Mouse (Mus musculus) megakaryocyte, embryonic 14.5 days (primary cell): Measurements from ENCODE around the gene Bloc1s3. TPM values are rescaled to one million over a fixed set of nuclear protein-coding genes. Genes with fewer than 3 reads are reported as not detected.
"Not testable (repeated sequence)": the region's sequence is repeated elsewhere in the genome, so short reads cannot be mapped to it uniquely, and the experiment has no call there.

ENCODE experiments used
- H3K27me3 ChIP-seq: replicated peaks from 2 replicates; pipeline ENCODE3; 2012; ENCODE audit warnings: inconsistent platforms
- H3K36me3 ChIP-seq: replicated peaks from 2 replicates; pipeline ENCODE3; 2012; ENCODE audit warnings: low read length, inconsistent platforms, mixed read lengths
- H3K4me1 ChIP-seq: 2 replicates; pipeline ENCODE4 v1.6.1; 2012; ENCODE audit warnings: inconsistent platforms
- H3K4me3 ChIP-seq: replicated peaks from 2 replicates; pipeline ENCODE3; 2012; ENCODE audit warnings: moderate library complexity, mild to moderate bottlenecking, inconsistent platforms
- H3K9me3 ChIP-seq: 2 replicates; pipeline ENCODE4 v1.6.1; 2012; ENCODE audit warnings: inconsistent platforms
- FLI1 ChIP-seq: IDR thresholded peaks from 2 replicates; pipeline ENCODE4 v1.6.1; 2012; ENCODE audit warnings: low read length, inconsistent platforms, mixed read lengths
- GATA1 ChIP-seq: IDR thresholded peaks from 3 replicates; pipeline ENCODE4 v1.6.1; 2012; ENCODE audit warnings: mixed read lengths, low read length, inconsistent platforms, borderline replicate concordance
- polyA plus RNA-seq: library from polyadenylated mRNA; stranded (reverse); fragments of >175 nt; gene quantifications from 2 replicates; pipeline ENCODE4 v1.2.3, GENCODE M21; 2012; ENCODE audit warnings: low replicate concordance; ENCODE audit not compliant: insufficient read depth

Bloc1s3 gene
- polyA plus RNA-seq, 1 experiment: 6.5 TPM

- H3K36me3 ChIP-seq: peaks cover 31% of the 10 kb centered on the region
- peaks cover 2% of the 10 kb centered on the region for H3K9me3 ChIP-seq
- H3K4me3 ChIP-seq: no peak within 1 kb of the TSS
- peaks cover 61% of the 10 kb centered on the region for H3K27me3 ChIP-seq
- peaks cover 58% of the 10 kb centered on the region for H3K4me1 ChIP-seq
- TF ChIP-seq FLI1 (no peak), GATA1 (no peak)
Measured at GRCm38 (mm10) chr7:19517652-19518365, 9.6 kb upstream of the Bloc1s3 start, which contains the start of gene Nkpd1. Nkpd1 (plus strand) TSS chr7:19517838.

DNA sequence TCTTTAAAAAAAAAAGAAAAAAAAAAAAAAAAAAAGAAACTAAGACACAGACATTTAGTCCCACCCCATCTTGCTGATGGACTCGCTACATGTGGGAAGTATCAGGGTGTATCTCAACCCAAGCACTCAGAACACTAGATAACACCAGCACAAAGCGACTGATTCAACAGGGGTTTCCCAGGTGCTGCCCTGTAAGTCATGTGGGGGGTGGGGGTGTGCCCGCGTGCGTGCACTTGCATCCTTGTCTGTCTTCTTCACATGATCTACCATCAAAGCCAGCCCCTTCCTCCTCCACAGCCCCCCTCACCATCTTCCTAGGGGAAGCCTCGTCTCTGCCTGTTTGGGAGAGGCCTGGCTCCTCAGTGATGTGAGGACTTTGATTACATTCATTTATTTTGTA lies 4.2 kb upstream of the Bloc1s3 start:
- H3K36me3 ChIP-seq: peaks cover 53% of the 10 kb centered on the region
- H3K27me3 ChIP-seq: peaks cover 8% of the 10 kb centered on the region
- no peak overlapping the region for H3K4me3 ChIP-seq
- no peak for TF ChIP-seq GATA1
- peaks cover 47% of the 10 kb centered on the region for H3K4me1 ChIP-seq
- H3K9me3 ChIP-seq: no peaks in the 10 kb centered on the region

DNA sequence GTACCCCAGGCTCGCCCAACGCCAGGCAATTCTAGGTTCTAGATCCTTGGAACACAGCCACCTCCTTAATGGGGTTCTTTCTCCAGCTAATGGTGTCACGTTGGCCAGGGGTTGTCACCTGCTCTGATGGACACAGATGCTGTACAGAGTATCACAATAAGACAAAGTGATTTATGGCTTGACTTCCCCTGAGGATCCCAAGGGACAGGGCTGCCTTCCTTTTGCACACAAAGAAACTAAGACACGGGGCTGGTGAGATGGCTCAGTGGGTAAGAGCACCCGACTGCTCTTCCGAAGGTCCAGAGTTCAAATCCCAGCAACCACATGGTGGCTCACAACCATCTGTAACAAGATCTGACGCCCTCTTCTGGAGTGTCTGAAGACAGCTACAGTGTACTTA lies 3.8 kb upstream of the Bloc1s3 start:
- H3K4me3 ChIP-seq, H3K27me3 ChIP-seq, H3K9me3 ChIP-seq: not testable (repeated sequence)
- Histone ChIP-seq H3K36me3 (peaks cover 54% of the 10 kb centered on the region), H3K4me1 (peaks cover 47% of the 10 kb centered on the region)

DNA sequence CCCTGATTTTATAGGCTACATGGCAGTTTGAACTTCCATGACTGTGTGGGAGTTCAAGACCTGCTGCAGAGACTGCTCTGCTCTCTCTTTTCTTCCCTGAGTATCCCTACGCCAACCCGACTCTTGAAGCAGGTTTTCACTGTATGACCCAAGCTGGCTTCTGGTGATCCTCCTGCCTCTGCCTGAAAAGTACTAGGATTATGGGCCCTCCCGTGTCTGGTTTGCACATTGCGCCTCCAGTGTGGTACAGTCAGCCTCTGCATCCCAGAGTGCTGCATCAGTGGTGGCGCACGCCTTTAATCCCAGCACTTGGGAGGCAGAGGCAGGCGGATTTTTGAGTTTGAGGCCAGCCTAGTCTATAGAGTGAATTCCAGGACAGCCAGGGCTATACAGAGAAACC lies 1.6 kb upstream of the Bloc1s3 start:
- H3K9me3 ChIP-seq: no peaks in the 10 kb centered on the region
- H3K4me1 ChIP-seq: peaks cover 62% of the 10 kb centered on the region
- H3K36me3 ChIP-seq: peaks cover 48% of the 10 kb centered on the region
- H3K27me3 ChIP-seq: no peaks in the 10 kb centered on the region
- H3K4me3 ChIP-seq: peak overlapping the region; percentile 98
- no peak for TF ChIP-seq GATA1
- no peak for TF ChIP-seq FLI1

DNA sequence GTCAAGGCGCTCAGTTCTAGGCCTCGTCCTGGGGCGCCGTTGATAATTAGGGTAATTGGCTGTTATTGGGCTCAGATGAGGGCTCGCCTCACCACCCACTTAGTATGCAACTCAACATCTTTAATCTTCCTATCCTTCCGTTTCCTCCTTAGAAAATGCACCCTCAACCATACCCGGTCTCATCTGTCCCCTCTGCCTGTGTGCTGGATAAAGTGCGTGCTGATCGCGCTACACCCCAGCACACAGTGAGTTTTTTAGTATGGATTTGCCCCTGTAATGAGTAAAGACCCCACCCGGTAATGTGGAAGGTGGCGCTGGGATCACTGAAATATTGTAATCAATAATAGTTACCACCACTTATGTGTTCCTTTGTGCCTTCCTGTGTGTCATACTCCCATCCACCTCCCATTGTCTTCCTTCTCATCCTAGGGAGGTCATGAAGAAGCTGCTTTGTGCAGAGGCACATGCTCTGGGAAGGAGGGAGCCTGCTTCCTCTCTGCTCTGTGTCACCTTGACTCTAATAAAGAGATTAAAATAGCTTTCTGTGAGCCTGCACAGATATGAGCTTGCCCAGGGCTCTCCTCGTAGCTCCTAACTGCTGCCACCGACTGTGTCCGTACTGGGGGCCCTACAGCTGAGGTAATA lies 879 bp upstream of the Bloc1s3 start:
- no peaks in the 10 kb centered on the region for H3K9me3 ChIP-seq
- TF ChIP-seq FLI1 (no peak), GATA1 (no peak)
- H3K36me3 ChIP-seq: peaks cover 48% of the 10 kb centered on the region

DNA sequence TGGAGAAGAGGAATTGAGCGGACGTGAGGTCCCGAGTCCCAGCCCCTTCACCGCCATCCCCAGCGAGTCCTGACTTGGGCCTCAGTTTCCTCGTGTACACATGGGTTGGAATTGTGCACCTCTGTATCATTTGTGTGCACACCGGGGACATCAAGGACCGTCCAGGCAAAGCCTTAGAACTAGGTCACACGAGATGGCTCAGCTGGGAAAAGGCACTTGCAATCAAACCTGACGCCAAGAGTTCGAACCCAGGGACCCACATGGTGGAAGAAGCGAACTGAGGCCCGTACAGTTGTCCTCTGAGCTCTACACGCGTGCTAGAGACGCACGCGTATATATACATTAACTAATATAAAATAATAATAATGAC lies 570 bp downstream of the Bloc1s3 start:
- H3K27me3 ChIP-seq: no peaks in the 10 kb centered on the region
- H3K36me3 ChIP-seq: peaks cover 42% of the 10 kb centered on the region
- H3K4me3 ChIP-seq: peak overlapping the region; percentile 98
- TF ChIP-seq FLI1: no peak
- TF ChIP-seq GATA1: no peak
- H3K4me1 ChIP-seq: peaks cover 57% of the 10 kb centered on the region
- H3K9me3 ChIP-seq: no peaks in the 10 kb centered on the region

More for the DNA sequence above, 879 bp upstream of the Bloc1s3 start:
- Histone ChIP-seq H3K4me3 (peak overlapping the region; percentile 98), H3K27me3 (no peaks in the 10 kb centered on the region), H3K4me1 (peaks cover 60% of the 10 kb centered on the region)

- TF ChIP-seq GATA1 (no peak), FLI1 (no peak)
Measured at GRCm38 (mm10) chr7:19506969-19507611, 1.1 kb downstream of the Bloc1s3 start.

DNA sequence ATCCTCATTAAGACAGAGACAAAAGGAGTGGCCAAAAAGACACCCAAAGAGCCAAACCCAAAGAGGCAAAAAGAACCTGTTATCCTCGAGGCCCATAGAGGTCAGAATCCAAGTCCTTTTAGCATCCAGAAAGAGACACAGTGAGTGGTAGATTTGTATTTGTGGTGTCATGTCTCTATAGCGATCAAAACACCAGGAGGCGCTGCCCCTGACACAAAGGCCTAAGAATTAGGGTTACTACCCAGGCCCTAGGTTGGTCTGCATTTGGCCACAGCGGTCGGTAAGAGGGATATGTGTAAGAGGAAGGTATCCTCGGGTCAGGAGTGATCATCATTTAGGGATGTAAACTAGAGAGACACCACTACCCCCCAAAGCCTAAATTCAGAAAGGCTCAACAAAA lies 1.8 kb downstream of the Bloc1s3 start:
- no peak for TF ChIP-seq GATA1
- no peak for TF ChIP-seq FLI1
- H3K9me3 ChIP-seq: no peaks in the 10 kb centered on the region
- H3K4me3 ChIP-seq: no peak overlapping the region
- peaks cover 32% of the 10 kb centered on the region for H3K36me3 ChIP-seq
- peaks cover 56% of the 10 kb centered on the region for H3K4me1 ChIP-seq
- no peaks in the 10 kb centered on the region for H3K27me3 ChIP-seq

More at GRCm38 (mm10) chr7:19506969-19507611, 1.1 kb downstream of the Bloc1s3 start:
- no peaks in the 10 kb centered on the region for H3K27me3 ChIP-seq
- peak overlapping the region; percentile 98 for H3K4me3 ChIP-seq
- peaks cover 39% of the 10 kb centered on the region for H3K36me3 ChIP-seq
- no peaks in the 10 kb centered on the region for H3K9me3 ChIP-seq
- H3K4me1 ChIP-seq: peaks cover 53% of the 10 kb centered on the region

GRCm38 (mm10) chr7:19503481-19504068 lies 4.6 kb downstream of the Bloc1s3 start:
- Histone ChIP-seq H3K9me3 (no peaks in the 10 kb centered on the region), H3K36me3 (peaks cover 22% of the 10 kb centered on the region), H3K4me3 (peak overlapping the region; percentile 26), H3K4me1 (peaks cover 60% of the 10 kb centered on the region), H3K27me3 (no peaks in the 10 kb centered on the region)
- no peak for TF ChIP-seq GATA1
- TF ChIP-seq FLI1: no peak

GRCm38 (mm10) chr7:19501658-19502057 lies 6.5 kb downstream of the Bloc1s3 start:
- Histone ChIP-seq H3K36me3 (peaks cover 28% of the 10 kb centered on the region), H3K9me3 (no peaks in the 10 kb centered on the region), H3K4me3 (no peak overlapping the region), H3K4me1 (peaks cover 57% of the 10 kb centered on the region), H3K27me3 (no peaks in the 10 kb centered on the region)
- TF ChIP-seq GATA1 (no peak), FLI1 (no peak)
